Mouse (Mus musculus) forebrain, embryonic 12.5 days (tissue): ENCODE results near the gene Tgfbr3. TPM values are rescaled to one million over a fixed set of nuclear protein-coding genes. Genes with fewer than 3 reads are reported as not detected.

Experiments
- ATAC-seq: fragments of 200-750 bp; cut with Nextera tagmentation; 2 replicates; pipeline ENCODE4 v1.8.0; 2017; ENCODE audit warnings: moderate TSS enrichment; ENCODE audit not compliant: low FRiP score
- H3K27ac ChIP-seq: fragments of 300-500 bp; sonication (generic); 2 replicates; pipeline ENCODE4 v1.5.1; 2016; ENCODE audit warnings: mild to moderate bottlenecking
- H3K27me3 ChIP-seq: fragments of 300-500 bp; sonication (generic); 2 replicates; pipeline ENCODE4 v1.6.1; 2016; ENCODE audit warnings: mild to moderate bottlenecking
- H3K36me3 ChIP-seq: fragments of 300-500 bp; sonication (generic); replicated peaks from 2 replicates; pipeline ENCODE4 v1.6.1; 2016; ENCODE audit warnings: mild to moderate bottlenecking
- H3K4me1 ChIP-seq: fragments of 300-500 bp; sonication (generic); 2 replicates; pipeline ENCODE4 v1.6.1; 2016
- H3K4me2 ChIP-seq: fragments of 300-500 bp; sonication (generic); 2 replicates; pipeline ENCODE4 v1.6.1; 2016; ENCODE audit warnings: mild to moderate bottlenecking, moderate library complexity
- H3K4me3 ChIP-seq: fragments of 300-500 bp; sonication (generic); replicated peaks from 2 replicates; pipeline ENCODE4 v1.5.1; 2016; ENCODE audit warnings: mild to moderate bottlenecking
- H3K9ac ChIP-seq: fragments of 300-500 bp; sonication (generic); 2 replicates; pipeline ENCODE4 v1.6.1; 2016; ENCODE audit warnings: mild to moderate bottlenecking
- H3K9me3 ChIP-seq: fragments of 300-500 bp; sonication (generic); 2 replicates; pipeline ENCODE4 v1.6.1; 2016
- WGBS: fragments of 180-500 bp; shearing (Covaris S2); methylation state at CpG from one replicate; pipeline ENCODE4 v1.1.7; 2016; 5-methylcytosine and 5-hydroxymethylcytosine counted together
- polyA plus RNA-seq: library from polyadenylated mRNA; unstranded; fragments of >200 nt; fragmentation: Nextera tagmentation; extraction: Ambion mirVana; gene quantifications from 2 replicates; pipeline ENCODE4 v1.2.1, GENCODE M21; 2016

The Tgfbr3 gene
- 4.0 and 5.7 TPM in 2 replicates for polyA plus RNA-seq

DNA sequence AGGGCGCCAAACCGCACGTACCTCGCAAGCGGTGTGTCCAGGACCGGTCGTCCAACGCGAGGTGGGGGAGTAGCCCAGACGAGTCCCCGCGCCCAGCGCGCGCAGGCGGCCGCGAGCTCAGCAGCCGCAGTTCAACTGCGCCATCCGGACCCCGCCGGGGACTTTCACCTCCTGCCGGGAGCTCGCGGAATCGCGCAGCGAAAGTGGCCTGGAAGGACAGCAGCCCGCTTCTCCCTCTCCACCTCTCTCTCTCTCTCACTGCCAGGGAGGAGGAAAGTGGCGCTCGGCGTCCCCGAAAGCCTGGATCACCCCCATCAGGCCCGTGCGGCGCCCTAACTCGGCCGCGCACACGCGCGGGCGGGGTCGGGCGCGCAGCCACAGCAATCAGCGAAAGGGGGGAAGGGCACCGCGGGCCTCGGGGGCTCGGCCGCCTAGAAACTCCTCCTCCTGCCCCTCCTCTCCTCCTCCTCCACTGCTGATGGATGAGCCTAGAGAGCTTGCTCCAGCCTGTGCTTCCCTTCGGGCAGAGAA is at the start of gene Tgfbr3:
Tgfbr3 (minus strand) TSS at position 396 of the 531 bp plus-strand sequence.
- Histone ChIP-seq H3K4me2 (peak within 1 kb of the TSS; percentile 100), H3K27ac (peak within 1 kb of the TSS; percentile 57; the same call in 1 of the 2 replicates), H3K27me3 (peaks cover 51% of the 10 kb centered on the region), H3K4me1 (peaks cover 11% of the 10 kb centered on the region), H3K4me3 (peak within 1 kb of the TSS; percentile 62), H3K9me3 (no peaks in the 10 kb centered on the region), H3K36me3 (no peaks in the 10 kb centered on the region), H3K9ac (peak within 1 kb of the TSS; percentile 58)
- ATAC-seq, result peak; percentile 91
- WGBS, result under 1% methylated on average over 53 of the region's 54 CpGs

DNA sequence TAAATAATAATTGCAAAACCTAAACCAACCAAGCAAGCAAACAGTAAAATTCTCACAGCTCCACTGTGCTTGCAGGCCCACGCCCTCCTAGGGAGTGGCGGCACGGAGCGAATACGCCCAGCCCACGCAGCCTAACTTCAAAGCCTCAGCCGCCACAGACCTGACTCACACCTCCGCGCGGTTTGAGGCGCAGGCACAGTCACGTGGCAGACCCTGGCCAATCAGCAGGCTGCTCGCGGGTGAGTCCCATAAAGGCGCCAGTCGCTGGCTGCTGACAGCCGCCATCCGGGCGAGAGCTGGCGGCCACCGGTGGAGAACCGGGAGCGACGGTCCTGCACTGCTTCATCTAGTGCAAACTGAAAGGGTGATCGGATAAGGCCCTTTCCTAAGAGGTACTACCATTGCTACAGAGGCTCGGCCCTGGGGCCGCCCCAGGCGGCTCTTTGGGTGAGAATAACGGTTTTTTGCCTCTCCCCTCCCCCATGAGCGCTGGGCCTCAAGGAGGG is 41.5 kb upstream of the Tgfbr3 start, which contains the start of gene Brdt:
Brdt (plus strand) TSS at position 244 of the 506 bp plus-strand sequence.
- ATAC-seq, result no peak
- Histone ChIP-seq H3K4me2 (no peak within 1 kb of the TSS), H3K9ac (no peak within 1 kb of the TSS), H3K4me3 (no peak within 1 kb of the TSS), H3K27me3 (no peaks in the 10 kb centered on the region), H3K27ac (no peak within 1 kb of the TSS), H3K4me1 (no peaks in the 10 kb centered on the region), H3K36me3 (no peaks in the 10 kb centered on the region), H3K9me3 (no peaks in the 10 kb centered on the region; the same call in 1 of the 2 replicates)
- 89% methylated on average over 30 of the region's 30 CpGs for WGBS

DNA sequence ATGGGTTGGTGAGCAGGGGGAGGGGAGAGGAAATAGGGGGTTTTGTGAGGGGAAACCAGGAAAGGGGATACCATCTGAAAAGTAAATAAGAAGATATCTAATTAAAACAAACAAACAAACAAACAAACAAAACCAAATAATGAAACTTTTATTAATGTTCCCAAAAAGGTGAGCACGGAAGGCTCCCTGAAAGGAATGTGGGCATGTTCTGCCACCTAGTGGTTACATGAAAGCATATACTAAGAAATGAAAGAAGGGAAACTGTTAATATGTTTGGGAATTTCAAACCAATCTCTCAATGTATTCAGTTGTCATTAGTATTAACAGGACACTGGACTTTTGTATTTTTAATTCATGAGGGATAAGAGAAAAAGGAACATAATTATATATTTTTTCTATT is 31.3 kb upstream of the Tgfbr3 start:
- Histone ChIP-seq H3K9ac (no peak overlapping the region), H3K36me3 (no peaks in the 10 kb centered on the region), H3K4me2 (no peak overlapping the region), H3K9me3 (no peaks in the 10 kb centered on the region), H3K4me1 (no peaks in the 10 kb centered on the region), H3K4me3 (no peak overlapping the region), H3K27ac (no peak overlapping the region), H3K27me3 (peaks cover 6% of the 10 kb centered on the region; the same call in 1 of the 2 replicates)
- 11% methylated on average over 1 of the region's 1 CpGs for WGBS
- no peak for ATAC-seq

DNA sequence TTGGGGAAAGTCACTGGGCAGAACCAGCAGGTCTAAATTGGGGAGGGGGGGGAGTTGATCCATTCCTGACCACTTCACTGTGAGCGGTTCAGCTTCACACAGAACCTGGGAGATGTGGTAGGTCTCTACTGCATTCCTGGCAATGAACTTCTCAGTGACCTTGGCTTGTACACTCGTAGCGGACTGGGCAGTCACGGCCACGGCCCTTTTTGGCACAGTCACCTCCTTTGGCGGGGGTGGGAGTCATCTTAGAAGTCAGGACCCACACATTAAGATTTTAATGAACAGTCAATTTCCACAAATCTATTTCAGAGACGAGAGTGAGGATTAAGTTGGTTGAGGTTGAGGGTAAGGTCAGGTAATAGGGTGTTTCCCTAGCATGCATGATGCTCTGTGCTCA is 27.7 kb upstream of the Tgfbr3 start:
- no peak overlapping the region for H3K9ac ChIP-seq
- H3K4me1 ChIP-seq, result no peaks in the 10 kb centered on the region
- no peak for ATAC-seq
- WGBS, result 94% methylated on average over 7 of the region's 7 CpGs
- H3K27me3 ChIP-seq, result peaks cover 6% of the 10 kb centered on the region; the same call in 1 of the 2 replicates
- H3K27ac ChIP-seq, result no peak overlapping the region
- no peaks in the 10 kb centered on the region for H3K9me3 ChIP-seq
- H3K4me3 ChIP-seq, result no peak overlapping the region
- H3K4me2 ChIP-seq, result no peak overlapping the region
- H3K36me3 ChIP-seq, result no peaks in the 10 kb centered on the region

DNA sequence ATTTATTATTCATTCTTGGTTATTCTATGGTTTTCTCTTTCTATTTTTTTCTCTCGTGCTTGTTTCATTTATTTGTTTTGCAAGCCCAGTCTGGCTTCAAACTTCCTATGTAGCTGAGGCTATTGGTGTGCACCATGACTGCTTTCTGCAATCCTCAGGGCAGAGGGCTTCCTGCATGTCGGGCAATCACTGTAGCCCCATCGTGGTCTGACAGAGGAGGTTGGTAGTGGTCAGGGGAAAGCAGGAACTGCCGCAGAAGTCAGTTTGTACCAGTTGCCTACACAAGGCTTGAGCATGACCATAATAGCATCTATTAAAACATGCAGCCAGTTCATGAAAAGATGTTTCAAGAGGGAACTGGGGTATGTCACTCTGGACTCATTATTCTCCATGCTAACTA is 18.0 kb upstream of the Tgfbr3 start:
- Histone ChIP-seq H3K27ac (no peak overlapping the region), H3K4me1 (no peaks in the 10 kb centered on the region), H3K27me3 (no peaks in the 10 kb centered on the region), H3K9ac (no peak overlapping the region), H3K4me3 (no peak overlapping the region), H3K4me2 (no peak overlapping the region), H3K9me3 (no peaks in the 10 kb centered on the region), H3K36me3 (no peaks in the 10 kb centered on the region)
- no peak for ATAC-seq
- 79% methylated on average over 4 of the region's 4 CpGs for WGBS

DNA sequence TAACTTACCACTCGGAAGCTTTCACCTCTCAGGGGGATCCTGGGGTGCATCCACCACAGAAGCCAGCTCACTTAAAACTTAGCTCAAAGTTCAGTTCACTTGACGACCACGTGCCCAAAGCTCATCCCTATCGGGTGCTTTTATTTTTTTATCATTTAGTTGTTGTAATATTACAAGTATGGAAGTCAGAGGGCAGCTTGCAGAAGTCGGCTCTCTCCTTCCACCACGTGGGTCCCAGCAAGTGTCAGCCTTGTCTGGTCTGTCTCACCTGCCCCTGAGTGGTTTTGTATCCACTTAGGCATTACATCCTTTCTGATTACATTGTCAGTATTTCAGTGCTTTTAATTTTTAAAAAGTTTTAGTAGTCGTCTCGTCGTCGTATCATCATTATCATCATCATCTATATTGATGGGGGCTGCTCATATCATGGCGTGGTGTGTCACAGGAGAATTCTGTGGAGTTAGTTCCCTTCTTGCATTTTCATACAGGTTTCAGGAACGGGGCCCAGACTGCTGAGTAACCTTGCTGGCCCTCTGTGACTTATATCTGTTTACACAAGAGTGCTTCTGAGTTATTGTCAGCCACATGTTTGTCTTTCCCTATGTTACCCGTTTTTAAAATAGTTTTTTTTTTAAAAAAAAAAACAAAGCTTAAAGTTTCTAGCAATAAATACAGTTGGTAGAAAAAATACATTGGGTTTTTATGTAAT is 14.8 kb upstream of the Tgfbr3 start:
- Histone ChIP-seq H3K27ac (no peak overlapping the region), H3K4me2 (no peak overlapping the region), H3K27me3 (no peaks in the 10 kb centered on the region), H3K36me3 (no peaks in the 10 kb centered on the region), H3K9ac (no peak overlapping the region), H3K4me3 (no peak overlapping the region), H3K9me3 (no peaks in the 10 kb centered on the region), H3K4me1 (no peaks in the 10 kb centered on the region)
- no peak for ATAC-seq
- WGBS, result 80% methylated on average over 13 of the region's 13 CpGs

DNA sequence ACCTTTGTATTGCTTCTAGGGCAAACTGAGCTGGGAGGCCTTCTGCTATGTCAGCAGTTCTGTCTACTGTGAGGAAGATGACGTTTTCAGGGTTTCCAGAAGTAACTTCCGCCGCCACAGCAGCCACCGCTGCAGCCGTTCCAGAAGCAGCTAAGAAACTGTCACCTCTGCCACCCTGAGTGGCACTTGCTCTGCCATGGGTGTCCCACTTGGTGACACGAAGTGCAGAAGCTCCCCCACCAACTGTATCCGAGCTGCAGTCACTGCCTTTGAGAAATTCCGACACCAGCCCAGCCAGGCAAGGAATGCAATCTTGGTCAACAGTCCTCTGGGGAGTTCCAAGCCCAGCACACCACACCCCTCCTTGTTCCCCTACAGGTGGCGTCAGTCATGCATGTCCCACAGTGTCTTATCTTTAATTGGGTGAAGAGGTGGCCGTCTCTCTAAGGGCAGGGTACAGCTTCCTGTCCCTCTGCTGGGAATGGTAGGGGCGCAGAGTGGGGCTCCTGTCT is 14.0 kb upstream of the Tgfbr3 start:
- Histone ChIP-seq H3K36me3 (no peaks in the 10 kb centered on the region), H3K9ac (no peak overlapping the region), H3K4me2 (no peak overlapping the region), H3K9me3 (no peaks in the 10 kb centered on the region), H3K4me3 (no peak overlapping the region), H3K27ac (no peak overlapping the region), H3K27me3 (no peaks in the 10 kb centered on the region), H3K4me1 (no peaks in the 10 kb centered on the region)
- no peak for ATAC-seq
- WGBS, result 57% methylated on average over 11 of the region's 11 CpGs

DNA sequence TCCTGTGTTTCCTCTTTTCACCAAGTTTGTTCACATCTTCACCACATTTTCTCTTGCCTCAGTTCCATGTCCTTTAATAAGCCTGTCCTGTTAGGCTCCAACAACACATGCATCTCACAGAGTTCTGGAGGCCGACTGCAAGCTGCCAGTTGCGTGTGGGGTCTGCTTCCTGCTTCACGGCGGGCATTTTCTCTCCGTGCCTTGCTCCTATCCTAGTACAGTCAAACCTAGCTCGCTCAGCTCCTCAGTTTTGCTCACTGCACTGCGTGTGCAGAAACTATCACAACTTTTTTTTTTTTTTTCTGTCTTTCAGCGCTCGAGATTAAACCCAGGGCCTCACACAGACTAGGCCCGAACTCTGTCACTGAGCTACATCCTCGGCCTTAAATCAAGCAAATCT is 9.4 kb upstream of the Tgfbr3 start:
- WGBS, result 83% methylated on average over 11 of the region's 11 CpGs
- H3K27me3 ChIP-seq, result no peaks in the 10 kb centered on the region
- H3K4me2 ChIP-seq, result no peak overlapping the region
- no peak overlapping the region for H3K9ac ChIP-seq
- peaks cover 13% of the 10 kb centered on the region for H3K4me1 ChIP-seq
- no peak overlapping the region for H3K27ac ChIP-seq
- ATAC-seq, result no peak
- no peaks in the 10 kb centered on the region for H3K36me3 ChIP-seq
- no peak overlapping the region for H3K4me3 ChIP-seq
- H3K9me3 ChIP-seq, result no peaks in the 10 kb centered on the region

DNA sequence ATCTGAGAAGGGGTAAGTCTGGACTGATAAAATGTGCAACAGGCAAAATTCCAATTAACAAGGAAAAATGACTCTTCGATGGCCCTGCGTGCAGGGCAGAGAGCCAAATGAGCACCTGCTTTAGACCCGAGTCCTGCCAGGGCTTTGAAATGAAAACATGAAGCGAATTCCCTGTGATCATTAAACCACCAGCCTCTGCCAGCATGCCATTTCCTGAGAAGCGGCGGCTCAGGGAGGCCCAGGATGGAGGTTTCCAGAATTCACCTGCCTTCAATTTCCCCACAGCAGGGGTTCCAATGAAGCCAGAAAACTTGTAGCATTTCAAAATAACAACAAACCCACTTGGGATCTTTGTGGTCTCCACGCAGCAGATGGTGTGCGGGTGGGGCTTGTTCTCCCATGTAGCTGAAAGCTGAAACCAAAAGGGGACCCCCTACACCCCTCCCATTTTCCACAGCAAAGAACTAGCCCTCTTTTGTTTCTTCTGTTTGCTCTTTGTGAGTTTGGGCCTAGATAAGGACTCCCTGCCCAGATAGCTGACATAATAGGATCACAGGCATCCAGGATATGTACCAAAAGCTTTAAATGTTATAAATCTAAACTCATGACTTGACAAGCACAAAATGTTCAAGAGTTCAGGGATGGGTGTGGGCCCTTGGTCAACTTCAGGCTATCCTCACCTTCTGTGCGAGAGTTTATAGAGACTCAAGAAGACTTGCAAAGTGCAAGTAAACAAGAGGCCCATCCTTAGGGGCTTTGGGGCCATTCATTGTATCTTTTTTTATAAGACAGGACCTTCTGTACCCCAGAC is 7.3 kb upstream of the Tgfbr3 start:
- no peak overlapping the region for H3K4me3 ChIP-seq
- no peaks in the 10 kb centered on the region for H3K36me3 ChIP-seq
- H3K4me2 ChIP-seq, result no peak overlapping the region
- no peak for ATAC-seq
- H3K9me3 ChIP-seq, result no peaks in the 10 kb centered on the region
- H3K4me1 ChIP-seq, result peaks cover 13% of the 10 kb centered on the region
- H3K27ac ChIP-seq, result no peak overlapping the region
- WGBS, result 33% methylated on average over 9 of the region's 9 CpGs
- H3K27me3 ChIP-seq, result peaks cover 9% of the 10 kb centered on the region; the same call in 1 of the 2 replicates
- no peak overlapping the region for H3K9ac ChIP-seq

DNA sequence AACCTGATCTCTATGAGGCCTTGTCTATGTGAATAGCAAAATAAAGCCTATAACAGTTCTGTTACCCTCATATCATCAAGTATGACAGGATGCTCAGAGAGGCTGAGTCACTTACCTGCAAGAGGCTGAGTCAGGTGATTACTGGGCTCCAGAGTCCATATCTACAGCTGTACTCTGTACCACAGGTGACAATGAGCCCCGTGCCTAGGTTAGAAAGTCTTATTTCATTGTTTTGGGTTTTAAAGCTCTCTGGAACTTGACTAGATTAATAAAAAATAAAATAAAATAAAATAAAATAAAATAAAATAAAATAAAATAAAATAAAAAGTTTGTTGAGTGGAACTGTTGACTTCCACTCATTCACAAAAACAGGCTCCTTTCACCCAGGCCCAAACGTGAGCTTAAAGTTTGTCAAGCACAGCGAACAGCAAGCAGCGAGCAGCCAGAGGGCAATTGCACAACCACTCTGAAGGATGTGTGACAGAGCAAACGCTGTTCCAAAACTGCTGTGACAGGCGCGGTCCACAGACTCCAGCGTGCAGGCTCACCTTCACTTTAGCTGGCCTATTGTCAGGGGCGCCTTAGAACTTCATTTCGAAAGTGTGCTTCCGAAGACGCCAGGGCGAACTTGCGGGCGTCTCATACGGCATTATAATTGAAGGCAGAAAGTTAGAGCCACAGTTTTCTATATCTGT is 6.5 kb upstream of the Tgfbr3 start:
- Histone ChIP-seq H3K27me3 (peaks cover 17% of the 10 kb centered on the region), H3K4me1 (peaks cover 13% of the 10 kb centered on the region), H3K4me2 (no peak overlapping the region), H3K36me3 (no peaks in the 10 kb centered on the region), H3K9ac (no peak overlapping the region), H3K27ac (no peak overlapping the region), H3K4me3 (no peak overlapping the region), H3K9me3 (no peaks in the 10 kb centered on the region)
- 68% methylated on average over 16 of the region's 16 CpGs for WGBS
- no peak for ATAC-seq

DNA sequence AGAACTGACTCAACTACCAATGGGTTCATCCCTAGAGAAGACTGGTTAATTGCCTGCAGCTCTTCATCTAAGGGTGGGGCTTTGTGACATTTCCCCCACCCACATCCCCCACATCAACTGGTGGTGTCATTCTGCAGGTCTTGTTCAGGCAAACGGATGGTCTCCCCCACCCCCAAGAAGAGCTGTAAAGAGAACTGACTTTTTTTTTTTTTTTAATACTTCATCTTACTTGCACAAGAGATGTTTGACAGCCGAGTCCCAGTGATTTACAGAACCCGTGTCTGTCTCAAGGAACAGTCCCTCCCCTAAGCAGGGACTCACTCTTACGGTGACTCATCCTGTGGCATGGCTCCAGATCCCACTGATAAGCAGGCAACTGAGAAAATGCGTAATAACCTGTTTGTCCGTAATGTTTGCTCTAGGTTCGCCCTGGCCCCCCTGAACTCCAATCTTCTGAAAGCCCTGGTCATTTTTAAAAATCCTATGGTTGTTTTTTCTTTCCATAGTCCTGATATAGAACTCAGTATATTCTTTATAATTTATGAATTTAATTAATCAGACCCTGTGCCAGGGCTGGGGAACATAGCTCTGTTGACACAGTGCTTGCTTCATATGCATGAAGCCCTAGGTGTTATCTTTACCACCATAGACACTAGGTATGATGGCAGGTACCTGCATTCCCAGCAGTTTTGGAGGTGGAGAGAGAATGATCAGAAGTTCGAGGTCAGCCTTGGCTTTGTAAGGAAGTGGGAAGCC is 5.8 kb upstream of the Tgfbr3 start:
- no peaks in the 10 kb centered on the region for H3K9me3 ChIP-seq
- H3K4me1 ChIP-seq, result peaks cover 13% of the 10 kb centered on the region
- no peak overlapping the region for H3K4me3 ChIP-seq
- no peaks in the 10 kb centered on the region for H3K36me3 ChIP-seq
- H3K4me2 ChIP-seq, result no peak overlapping the region
- ATAC-seq, result no peak
- peaks cover 24% of the 10 kb centered on the region for H3K27me3 ChIP-seq
- H3K9ac ChIP-seq, result no peak overlapping the region
- WGBS, result 78% methylated on average over 8 of the region's 8 CpGs
- no peak overlapping the region for H3K27ac ChIP-seq
